Mouse (Mus musculus): ENCODE results near the gene Mllt3.

Mllt3 gene

DNA sequence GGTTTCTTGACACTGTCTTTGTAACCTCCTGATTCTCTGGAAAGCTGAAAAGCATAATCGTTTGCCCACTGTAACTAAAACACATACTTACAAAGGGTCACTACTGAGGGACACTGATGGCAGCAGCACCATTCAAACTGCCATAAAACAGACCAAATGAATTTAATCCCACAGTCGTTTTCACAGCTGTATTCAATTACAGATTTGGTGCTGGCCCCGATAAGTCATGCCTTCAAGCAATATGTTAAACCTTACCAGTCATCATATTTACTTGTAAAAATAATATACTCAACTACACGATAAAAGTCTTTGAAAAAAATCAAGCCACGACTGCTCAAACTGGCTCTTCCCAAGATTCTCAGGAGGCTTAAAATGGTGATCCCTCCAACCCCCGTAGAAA, 83.7 kb downstream of the Mllt3 start:
- DNase-seq (ENCODE audit: low spot score): no peak

DNA sequence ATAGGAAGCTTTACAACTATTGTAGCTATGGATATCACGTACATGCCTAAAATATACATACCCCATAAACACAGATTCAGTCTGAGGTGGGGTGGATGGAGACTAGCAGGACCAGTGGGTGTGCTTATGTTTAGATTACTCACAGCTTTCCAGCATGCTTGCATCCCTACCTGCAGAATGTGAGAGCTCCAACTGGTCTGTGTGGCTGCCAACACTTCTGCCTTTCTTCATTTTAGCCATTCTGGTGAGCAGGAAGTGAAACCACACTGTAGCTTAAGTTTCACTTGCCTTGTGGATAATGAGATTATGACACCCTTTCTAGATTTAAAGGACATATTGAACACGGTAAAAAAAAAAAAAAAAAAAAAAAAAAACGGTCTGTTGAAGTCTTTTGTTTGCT, 88.8 kb downstream of the Mllt3 start:
- no peak for DNase-seq (ENCODE audit: low spot score)

DNA sequence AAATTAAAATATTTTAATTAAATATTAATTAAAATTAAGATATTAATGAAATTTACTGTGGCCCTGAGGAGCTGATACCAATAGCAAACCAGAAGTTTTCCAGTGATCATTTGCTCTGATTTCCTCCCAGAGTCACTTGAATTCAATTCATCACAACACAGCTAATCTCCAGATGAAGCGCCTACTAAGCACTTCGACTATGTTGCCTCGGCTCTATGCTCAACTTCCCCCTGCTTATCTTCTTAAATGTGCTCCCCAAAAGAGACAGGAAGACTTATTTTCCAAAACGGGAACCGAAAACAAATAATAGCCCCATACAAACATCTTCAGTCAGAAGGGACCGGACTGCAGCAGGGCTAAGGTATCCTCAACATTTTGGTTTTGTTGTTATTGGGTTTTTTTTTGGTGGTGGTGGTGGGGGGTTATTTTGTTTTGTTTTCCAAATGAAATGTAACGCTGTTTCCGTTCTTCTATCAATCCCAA, 90.2 kb downstream of the Mllt3 start:
- no peak for DNase-seq (ENCODE audit: low spot score)

DNA sequence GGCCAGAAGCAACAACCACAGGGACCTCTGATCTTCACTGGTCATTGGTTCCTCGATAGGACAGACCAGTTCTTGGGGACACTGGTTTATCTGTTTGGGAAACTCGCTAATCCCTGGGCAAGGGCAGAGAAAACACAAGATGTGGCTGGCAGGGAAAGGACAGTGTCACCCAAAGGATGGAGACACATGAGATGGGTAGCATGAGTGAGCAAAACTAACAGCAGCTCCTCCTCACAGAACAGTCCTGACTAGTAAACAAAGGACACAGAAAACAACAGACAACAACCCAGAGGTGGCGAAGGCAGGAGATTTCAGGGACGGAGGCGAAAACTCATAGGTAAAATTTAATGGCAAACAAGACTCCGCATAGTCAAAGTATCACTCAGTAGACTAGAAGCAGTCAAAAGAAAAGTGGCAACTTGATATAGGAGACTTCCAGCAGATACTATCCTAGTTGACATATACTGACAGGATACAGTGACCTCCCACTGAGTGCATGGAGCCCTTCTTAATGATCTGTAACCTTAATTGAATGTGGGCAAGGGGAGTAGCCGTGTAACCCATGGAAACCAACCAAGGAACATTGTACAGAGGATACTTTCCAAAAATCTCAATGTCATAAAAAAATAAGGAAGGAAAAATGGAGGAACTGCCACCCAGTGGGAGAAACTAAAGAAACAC, 93.5 kb downstream of the Mllt3 start:
- DNase-seq (ENCODE audit: low spot score): no peak

DNA sequence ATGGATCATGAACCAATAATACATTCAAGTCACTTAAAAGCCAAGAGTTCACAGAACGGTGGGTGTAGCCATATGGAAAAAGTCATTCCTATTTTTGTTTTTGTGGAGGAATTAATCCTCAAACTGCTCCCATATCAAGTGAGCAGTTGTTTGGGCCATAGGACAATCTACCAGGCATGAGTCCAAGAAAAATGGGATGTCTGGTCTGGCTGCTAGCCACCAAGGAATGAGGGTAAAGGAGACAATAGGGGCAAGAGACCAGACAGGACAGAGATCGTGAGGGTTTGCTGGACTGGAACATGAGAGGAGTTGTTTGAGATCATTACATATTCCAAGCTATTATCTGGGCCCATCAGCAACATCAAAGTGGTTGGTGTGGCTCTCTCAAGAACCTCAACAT, 96.8 kb downstream of the Mllt3 start:
- DNase-seq (ENCODE audit: low spot score): no peak

DNA sequence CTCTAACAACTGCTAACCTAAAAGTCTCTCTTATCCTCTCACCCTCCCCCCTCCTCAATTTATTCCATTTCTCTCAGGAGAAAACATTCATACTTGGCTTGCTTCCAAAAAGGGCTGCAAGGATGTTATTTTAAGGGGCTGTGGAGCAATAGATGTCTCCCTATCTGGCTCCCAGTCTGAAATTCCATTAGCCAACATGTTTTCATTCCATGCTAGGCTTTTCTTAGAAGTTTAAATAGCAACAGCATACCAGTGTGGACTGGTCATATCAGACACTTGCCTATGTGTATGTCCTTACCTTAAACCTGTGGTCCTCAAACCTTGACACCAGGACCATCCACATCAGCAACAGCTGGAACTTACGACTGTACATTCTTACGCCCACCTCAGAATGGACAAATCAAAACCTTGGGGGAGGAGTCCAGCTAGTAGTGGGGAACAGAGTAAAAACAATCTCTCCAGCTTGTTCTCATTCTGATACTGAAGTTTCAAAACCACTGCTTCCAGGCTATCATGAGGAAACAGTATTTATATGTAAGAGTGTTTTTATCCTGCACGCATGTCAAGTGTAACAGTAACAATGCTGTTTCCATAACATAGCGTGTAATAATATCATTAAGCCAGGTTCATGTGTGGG, 99.3 kb downstream of the Mllt3 start:
- DNase-seq (ENCODE audit: low spot score): no peak

DNA sequence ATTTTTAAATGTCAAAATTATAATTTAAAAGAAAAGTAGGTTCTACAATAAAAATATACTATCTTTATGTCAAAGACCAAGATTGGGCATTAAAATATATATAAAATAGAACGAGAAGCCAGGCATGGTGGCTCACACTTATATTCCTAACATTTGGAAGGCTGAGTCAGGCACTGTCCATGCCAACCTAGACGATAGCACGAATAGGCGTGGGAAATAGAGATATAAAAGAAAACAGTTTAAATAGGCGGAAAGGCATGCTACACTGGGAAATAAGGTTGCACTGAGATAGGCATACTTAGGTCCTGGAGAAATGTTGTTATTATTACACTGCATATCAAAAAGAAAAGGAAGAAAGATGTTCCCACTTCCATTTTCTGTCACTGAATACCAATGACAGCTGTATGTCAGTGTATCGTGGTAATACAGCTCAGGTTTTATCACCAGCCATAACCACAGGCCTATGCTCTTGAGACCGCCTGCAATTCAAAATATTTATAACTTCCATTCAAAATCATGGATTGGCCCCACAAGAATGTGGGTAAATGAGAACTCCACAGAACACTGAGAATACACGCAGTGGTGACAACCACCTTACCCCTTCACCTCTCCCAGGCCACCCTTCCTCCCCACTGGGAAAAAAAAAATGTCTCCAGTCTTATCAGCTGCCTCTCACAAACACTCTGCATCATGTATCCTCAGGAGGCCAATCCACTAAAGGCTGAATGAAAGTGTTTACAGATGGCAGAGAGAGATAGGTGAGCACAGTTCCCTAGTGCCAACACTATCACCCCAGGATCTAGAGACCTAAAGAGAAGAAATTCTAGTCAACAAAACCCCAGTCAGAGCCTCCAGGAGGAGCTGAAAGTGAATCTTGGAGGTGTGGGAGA, 102.6 kb downstream of the Mllt3 start:
- DNase-seq (ENCODE audit: low spot score): no peak

DNA sequence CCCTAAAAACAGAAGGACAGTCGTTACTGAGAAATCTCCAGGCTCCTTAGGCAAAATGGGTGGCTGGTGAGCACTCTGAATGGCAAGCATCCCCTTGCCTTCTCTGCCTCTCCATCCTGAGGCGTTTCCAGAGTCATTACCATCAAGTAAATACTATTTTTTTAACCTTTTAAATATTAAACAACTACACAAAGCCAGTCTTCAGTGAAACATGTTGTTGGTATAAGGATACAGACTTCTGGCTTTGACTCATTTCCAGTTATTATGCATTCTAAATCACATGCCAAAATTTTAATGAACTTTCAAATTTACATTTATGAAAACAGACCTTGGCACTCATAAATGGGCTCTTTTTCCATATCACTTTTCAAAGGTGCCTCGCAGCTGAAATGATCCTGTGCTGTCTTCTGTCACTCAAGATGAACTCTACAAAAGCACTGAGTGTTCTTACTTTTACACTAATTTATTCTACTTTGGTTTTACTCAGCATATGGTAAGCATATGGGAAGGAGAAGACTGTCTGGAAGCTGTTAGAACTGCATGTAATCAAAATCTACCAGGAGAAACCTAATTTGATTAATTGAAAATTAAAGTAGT, 104.5 kb downstream of the Mllt3 start:
- no peak for DNase-seq (ENCODE audit: low spot score)

DNA sequence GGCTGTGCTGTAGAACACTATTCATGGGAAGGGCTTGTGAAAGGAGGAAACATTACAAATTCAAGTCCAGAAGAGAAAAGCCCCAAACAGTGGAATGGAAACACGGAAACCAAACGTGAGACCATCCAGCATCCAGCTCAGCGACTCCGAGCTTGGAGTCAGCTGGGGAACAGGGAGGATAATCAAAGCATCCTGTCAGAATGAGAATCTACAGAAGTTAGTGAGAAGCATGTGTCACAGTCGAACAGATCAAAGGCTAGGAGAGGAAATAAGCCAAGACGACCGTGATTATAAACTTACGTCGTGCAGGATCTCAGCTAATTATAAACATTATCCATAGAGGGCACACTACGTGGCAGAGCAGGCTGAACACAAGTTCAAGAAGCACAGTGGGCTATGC, 105.8 kb downstream of the Mllt3 start:
- DNase-seq (ENCODE audit: low spot score): no peak

DNA sequence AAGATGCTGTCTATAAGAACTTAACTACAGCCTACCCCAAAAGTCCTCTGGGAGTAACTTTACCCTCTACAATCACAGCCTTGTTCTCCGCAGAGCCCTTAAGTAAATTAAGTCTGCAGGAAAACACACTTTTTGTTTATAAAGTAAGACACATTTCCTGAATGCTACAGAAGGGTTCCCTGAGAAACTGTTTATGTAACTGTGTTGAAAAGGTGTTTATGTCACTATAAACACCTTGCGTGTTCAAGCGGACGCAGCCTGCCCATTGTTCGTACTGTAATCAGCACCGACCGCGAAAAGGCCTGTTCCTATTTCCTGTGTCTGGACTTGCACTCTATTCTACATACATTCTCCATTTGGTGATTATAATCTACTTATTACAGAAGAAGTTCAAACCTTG, 112.5 kb downstream of the Mllt3 start:
- DNase-seq (ENCODE audit: low spot score): no peak

DNA sequence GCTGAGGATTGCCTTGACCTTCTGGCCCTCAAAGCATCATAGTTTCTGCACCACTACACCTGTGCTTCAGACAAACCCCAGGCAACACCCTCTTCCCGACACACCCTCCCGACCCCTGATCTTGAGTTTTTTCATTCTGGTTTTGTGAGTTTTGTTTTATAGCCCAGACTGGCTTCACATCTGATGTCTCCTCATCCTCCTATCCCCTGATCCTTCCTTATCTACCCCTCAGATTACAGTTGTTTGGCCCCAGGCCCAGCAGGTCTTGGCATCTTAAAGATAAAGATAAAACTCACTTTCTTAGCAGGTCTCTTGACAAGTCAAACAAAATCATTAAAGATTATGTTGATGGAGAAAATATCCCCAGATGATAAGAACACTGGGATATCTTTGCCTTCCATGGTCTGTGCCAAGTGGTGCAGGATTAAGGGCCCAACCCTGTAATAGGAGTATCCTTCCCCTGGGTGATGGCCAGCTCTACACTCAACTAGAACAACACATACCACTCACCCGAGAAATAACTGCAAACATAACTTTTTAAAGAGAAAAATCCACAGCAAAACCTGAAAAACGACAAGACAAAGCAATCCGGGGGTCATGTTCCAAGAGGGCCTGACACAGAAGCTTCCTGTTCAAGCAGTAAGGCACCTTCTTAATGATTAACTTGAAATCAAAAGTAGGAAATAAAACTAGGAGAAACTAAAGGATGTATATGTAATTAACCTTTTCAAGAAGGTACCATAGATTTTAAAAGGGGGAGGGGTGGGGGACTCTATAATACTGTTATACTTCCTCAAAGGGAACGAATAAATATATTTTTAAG, 121.8 kb downstream of the Mllt3 start:
- no peak for DNase-seq (ENCODE audit: low spot score)

DNA sequence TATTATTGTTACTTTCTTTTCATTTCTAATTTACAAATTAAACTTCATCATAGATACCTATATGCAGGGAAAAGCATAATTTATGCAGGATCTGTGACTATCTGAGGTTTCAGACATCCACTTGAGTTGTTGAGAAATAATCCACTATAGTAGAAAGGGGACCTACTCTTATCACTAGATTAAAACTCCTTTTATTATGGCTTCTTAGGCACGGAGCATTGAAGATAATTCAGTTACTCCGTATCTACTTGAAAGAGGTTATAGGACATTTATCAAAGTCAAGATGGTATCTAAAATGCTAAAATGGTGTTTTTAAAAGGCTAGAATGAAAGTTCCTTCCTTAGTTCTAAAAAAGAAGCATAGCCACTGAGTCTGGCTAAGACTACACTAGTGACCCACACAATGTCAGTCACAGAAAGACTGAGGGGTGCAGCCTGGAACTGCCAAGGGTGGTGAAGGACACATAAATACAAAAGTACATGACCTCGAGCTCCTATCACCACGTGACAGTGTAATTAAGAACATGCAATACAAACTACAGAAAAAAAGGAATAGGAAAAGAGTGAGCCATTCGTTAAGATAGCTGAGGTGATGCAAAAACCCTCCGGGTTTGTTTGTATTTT, 127.9 kb downstream of the Mllt3 start:
- DNase-seq (ENCODE audit: low spot score): no peak

DNA sequence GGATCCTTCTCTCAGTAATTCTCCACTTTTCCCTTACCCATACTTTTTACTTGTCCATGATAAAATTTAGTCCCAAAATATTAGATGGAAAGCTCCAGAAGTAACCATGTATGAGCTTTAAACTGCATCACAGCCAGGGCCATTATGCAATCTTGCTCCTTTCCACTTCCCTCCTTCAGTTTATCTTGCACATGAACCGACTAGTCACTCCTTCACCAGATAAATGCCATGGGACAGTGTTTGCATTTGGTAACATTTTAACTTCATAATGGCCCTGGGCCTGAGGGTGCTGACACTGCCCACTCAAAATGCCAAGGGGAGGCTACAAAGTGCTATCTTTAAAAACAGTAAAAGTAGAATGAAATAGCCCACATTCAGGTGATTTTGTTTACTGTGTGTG, 128.4 kb downstream of the Mllt3 start:
- DNase-seq (ENCODE audit: low spot score): no peak

DNA sequence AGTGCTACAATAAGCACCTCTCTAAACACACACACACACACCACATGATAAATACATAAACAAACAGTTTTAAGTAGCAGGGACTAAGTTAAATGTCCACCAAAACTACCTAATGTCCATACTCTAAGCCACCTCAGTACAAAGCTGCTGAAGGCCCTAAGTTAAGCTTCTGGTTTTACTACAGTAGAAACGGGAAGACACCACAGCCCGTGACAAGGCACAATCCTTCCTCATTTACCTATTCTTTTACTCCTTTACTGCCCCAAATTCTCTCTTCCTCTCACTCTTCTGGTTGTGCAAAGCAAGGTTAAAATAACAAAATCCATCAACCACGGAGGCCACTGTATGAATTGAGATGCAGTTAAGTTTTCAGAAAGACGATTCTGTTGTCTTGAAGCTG, 130.6 kb downstream of the Mllt3 start:
- DNase-seq (ENCODE audit: low spot score): no peak

DNA sequence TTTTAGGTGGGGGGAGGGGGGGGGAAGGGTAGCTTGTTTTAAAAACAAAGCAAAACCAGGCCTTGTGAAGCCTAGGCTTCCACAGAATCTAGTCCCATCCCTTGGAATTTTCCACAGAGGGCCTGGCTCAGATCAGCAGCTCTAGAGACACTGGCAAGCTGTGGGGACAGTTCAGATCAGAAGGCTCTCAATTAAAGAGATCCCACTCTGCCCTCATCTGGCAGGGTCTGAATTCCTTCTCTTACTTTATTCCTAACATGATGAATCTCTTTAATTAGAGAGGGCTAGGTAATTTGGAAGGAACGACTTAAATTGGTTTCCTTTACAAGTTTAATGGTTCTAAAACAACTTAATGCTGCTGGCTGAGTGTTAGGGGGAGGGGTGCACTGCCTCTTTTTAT, 132.0 kb downstream of the Mllt3 start:
- DNase-seq (ENCODE audit: low spot score): peak; percentile 10

DNA sequence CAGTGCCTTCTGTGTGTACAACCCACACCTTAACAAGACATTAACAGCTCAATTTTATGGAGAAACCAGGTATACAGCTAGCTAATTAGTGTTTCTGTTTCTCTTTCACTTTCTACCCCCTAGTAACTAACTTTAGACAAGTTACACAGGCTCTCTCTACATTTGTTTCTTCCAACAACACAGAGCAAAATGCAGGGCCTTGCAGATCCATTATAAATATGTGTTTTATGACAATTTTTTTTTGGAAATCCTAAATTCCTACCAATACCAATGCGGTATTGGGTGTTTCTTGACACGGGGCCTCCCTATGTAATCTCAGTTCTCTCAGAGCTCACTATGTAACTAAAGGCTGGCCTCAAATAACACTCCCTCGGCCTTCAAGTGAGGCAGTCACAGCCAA, 139.7 kb downstream of the Mllt3 start:
- no peak for DNase-seq (ENCODE audit: low spot score)

DNA sequence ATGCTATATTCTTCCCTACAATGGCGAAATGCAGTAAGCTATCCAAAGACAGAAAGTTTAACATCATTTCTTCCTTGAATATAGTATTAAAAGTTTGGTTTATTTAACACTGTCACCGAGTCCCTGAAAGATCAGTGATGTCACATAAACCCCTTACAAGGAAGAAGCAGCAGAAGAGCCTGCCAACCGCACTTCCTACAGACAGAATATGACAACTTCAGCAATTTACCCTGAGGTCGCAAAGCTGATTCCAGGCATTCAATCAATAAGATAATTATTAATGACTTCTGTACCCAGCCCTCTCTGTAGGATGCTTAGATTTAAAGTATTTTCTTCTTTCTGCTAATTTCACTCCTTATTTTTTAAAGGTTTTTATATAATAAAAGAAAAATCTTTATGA, 140.2 kb downstream of the Mllt3 start:
- DNase-seq (ENCODE audit: low spot score): no peak

DNA sequence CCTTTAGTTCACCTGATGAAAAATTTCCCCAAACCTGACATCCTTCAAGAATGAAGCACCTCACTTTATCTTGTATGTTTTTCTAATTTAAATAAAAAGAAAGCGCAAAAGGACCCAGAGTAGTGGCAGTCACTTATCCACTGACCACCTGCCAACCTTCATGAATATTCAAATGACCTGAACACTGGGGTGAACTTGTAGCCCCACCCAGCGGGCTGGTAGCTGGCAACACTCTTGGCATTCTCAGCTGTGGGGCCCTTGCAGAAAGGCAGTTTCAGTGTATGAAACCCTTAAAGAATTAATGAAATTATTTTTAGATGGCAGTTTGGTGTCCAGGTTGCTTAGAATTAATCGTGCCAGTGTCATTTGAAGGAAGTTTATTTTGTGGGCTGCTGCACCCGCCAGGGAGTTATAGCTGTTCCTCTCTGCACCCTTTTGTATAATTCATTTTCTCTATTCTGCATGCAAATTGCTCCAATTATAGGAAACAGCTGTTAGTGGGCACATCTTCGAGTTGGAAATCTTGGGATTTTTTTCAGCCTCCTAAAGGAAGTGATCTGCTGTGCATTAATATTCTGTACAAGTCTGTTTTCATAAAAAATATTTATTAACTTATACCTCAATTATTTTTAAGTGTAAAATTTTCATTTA, 149.8 kb downstream of the Mllt3 start:
- DNase-seq (ENCODE audit: low spot score): no peak

DNA sequence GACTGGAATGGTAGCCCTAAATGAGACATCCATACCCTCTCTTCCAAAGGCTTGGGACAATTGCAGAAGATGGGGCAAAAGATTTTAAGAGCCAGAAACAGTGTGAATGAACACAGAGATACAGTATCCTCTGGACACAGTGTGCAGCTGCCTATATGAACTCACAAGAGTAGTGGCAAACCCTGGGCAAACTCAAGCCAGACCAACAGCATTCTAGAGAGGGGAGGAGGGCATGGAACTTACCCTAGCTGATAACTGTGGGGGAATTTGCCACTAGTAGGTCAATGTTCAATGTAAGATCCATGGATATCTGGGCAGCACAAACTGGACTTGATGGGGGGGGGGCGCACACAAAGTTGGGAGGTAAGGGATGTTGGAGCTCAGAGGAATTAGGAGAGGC, 151.2 kb downstream of the Mllt3 start:
- DNase-seq (ENCODE audit: low spot score): no peak

DNA sequence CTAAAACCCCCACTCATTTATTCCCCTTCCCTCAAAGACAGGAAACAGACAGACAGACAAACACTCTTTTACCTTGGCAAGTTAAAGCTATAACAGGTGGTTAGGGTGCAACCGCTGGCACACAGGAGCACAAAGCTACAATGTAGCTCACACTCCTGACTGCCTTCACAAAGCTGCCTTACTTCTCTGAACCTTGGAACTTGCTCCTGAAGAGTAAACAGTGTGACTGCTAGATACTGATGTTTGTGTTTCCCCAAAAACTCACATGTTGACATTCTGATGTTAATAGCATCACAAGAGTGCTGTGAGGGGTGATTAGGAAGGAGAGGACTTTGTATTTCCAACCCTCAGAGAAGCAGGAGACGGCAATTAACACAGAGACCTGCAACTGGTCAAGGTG, 151.6 kb downstream of the Mllt3 start:
- no peak for DNase-seq (ENCODE audit: low spot score)

DNA sequence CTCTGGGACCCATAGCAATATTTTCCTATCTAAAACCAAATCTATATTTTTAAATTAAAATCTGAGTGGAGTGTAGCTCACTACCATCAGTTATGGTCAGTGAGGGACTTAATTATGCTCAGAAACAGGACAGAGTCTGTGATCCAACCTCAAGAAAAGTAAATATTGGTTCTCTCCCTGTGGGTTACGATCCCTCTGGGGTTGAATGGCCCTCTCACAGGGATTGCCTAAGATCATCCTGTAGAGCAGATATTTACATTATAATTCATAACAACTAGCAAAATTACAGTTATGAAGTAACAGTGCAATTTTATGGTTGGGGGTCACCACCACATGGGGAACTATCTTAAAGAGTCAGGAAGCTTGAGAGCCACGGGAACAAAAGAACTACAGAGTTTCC, 152.9 kb downstream of the Mllt3 start:
- DNase-seq (ENCODE audit: low spot score): no peak

Measured in MN1 (cell line).